Mouse (Mus musculus) fat pad, adult 2 months (tissue): Measurements from ENCODE around the gene Gpx3.
"Not testable (repeated sequence)": the region's sequence is repeated elsewhere in the genome, so short reads cannot be mapped to it uniquely, and the experiment has no call there.

Experiments
- DNase-seq: peaks from one replicate; pipeline ENCODE4 v3.0.0-alpha.2; 2011; ENCODE audit warnings: low read depth, low spot score; ENCODE audit errors: extremely low read depth

The Gpx3 gene

GRCm38 (mm10) chr11:54936035-54936770 is 34.0 kb downstream of the Gpx3 start:
- DNase-seq, result no peak

GRCm38 (mm10) chr11:54936771-54937140 is 34.5 kb downstream of the Gpx3 start:
- DNase-seq, result no peak

DNA sequence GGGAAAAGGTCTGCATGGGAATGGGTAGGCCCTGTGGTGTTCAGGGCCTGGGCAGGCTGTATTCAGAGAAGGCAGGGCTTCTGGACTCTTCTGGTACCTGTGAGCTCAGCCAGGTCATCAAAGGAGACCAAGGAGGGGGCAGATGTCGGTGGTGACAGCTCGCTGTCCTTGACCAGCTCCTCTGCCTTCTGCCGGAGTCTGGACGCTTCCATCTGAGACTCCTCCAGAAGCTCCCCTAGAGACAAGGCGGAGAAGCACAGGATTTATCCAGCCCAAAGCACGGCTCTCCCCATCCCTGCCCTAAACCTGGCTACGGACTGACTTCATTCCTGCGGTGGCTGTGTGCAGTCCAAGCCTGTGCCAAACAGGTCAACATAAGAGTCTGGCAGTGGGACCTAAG is 37.2 kb downstream of the Gpx3 start:
- DNase-seq, result no peak

DNA sequence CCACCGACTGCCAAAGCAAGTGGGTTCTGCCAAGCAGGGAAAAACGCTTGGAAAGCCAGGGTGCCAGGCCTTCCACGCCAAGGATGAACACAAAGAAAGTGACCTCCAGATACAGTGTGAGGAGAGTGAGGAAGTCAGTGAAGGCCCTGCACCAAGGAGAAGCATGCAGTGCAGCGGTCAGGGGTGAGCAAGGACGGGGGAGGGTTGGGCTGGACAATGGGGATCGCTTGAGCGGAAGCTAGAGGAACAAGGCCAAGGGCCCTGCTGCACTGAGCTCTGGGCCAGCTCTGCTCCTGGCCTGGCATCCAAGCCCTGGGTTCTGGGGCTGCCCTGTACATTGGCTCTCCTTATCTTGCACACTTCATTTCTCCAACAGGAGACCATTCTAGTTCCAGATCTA is 37.8 kb downstream of the Gpx3 start:
- no peak for DNase-seq

GRCm38 (mm10) chr11:54944702-54945101 is 42.4 kb downstream of the Gpx3 start:
- no peak for DNase-seq

GRCm38 (mm10) chr11:54949717-54950116 is 47.5 kb downstream of the Gpx3 start:
- DNase-seq, result no peak

- DNase-seq, result no peak
Measured at GRCm38 (mm10) chr11:54950684-54951083, 48.4 kb downstream of the Gpx3 start.

- no peak for DNase-seq
Measured at GRCm38 (mm10) chr11:54952651-54953050, 50.4 kb downstream of the Gpx3 start.

GRCm38 (mm10) chr11:54953993-54954446 is 51.8 kb downstream of the Gpx3 start:
- DNase-seq, result no peak

DNA sequence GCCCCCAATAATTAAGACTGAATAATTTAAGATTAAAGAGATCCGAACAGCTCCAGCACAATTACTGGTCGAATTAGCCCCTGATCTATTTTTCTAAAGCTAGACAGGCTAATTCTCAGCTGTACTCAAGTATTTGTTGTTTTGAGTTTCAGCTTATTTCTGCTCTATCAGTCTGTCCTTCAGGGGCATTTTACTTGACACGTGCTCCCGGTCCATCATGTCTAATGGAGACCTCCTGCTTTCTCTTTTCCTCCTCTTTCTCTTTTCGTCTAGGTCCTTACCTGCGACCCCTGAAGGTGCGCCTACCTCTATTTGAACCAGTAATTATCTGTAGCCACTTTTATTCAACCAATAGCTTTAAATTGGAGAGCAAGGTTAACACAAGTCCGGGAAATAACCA is 52.5 kb downstream of the Gpx3 start:
- DNase-seq, result no peak

- DNase-seq, result not testable (repeated sequence)
Measured at GRCm38 (mm10) chr11:54955400-54955734, 53.1 kb downstream of the Gpx3 start.

DNA sequence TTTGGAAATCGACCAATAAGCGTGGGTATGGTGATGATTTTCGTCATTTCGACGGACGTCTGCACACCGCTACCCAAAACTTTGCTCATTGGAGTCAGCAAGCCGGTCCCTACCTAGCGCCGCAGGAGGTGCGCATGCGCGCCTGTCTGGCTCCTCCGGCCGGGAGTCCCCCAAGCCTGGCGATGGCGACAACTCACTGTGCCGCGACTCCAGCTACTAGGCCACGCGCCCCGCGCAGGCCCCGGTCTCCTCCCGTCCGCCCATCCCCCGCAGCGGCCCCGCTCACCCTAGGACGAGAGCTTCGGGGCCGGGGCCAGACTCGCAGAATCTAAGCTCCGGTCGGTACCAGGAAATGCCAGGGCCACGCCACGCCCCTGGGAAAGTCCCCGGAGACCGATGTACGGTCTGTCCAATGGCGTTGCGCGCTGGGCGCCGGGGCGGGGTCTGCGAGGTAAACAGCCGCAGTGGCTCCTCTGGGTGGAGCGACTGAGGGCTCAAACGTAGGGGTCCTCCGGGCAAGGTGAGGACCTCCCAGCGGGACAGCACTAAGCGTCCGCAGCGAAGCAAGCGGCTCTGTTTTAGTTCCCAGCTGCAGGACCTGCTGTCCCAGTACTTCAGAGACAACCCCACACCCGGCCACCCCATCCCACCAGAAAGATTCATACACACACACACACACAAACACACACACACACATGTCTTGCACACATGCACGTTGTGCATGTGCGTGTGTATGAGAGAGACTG is 53.7 kb downstream of the Gpx3 start:
- DNase-seq, result no peak

- no peak for DNase-seq
Measured at GRCm38 (mm10) chr11:54956912-54957311, 54.7 kb downstream of the Gpx3 start.

DNA sequence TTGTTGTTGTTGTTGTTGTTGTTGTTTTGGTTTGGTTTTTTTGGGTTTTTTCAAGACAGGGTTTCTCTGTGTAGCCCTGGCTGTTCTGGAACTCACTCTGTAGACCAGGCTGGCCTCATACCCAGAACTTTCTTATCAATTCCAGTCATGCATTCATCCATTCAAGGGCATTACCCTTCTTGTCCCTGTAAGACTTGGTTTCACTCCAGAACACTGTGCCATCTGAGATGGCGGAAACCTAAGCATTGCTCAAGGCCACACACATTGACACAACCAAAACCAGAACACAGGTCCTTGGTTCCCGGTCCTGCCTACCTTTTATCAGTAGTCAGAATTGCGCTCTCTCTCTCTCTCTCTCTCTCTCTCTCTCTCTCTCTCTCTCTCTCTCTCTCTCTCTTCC is 55.5 kb downstream of the Gpx3 start:
- DNase-seq, result not testable (repeated sequence)

DNA sequence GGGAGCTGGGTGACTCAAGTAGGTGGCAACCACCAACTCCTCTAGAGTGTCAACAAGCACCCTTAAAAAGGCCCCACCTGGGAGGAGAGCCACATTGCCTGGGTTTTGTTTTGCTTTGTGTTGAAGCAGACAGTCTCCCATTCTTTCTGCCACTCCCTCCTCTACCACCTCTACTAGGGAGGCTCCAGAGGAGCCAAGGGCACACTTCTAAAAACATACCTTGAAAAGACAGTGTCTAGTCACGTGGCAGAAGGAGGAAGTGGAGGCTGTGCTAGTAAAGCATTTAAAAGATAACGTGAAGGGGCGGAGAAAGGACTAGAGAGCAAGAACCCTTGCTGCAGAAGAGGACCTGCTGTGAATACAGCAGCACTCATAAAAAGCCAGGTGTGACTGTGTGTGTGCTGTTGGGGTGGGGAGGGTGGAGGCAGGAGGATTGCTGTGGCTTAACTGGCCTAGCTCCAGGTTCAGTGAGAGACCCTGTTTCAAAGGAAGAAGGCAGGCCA is 56.4 kb downstream of the Gpx3 start:
- DNase-seq, result no peak
